Mouse (Mus musculus) limb, embryonic 15.5 days (tissue): ENCODE data around the gene Myo15b. TPM values are rescaled to one million over a fixed set of nuclear protein-coding genes. Genes with fewer than 3 reads are reported as not detected.

Source experiments
- ATAC-seq: fragments of 200-750 bp; cut with Nextera tagmentation; 2 replicates; pipeline ENCODE4 v1.8.0; 2017; ENCODE audit warnings: low read depth, moderate TSS enrichment; ENCODE audit not compliant: insufficient number of reproducible peaks, low FRiP score, low TSS enrichment
- H3K27ac ChIP-seq: fragments of 300-500 bp; sonication (generic); 2 replicates; pipeline ENCODE4 v1.5.1; 2015; ENCODE audit warnings: moderate library complexity, mild to moderate bottlenecking, inconsistent platforms
- H3K27me3 ChIP-seq: fragments of 300-500 bp; sonication (generic); 2 replicates; pipeline ENCODE4 v1.6.1; 2015; ENCODE audit warnings: inconsistent platforms
- H3K36me3 ChIP-seq: fragments of 300-500 bp; sonication (generic); 2 replicates; pipeline ENCODE4 v1.6.1; 2015; ENCODE audit warnings: inconsistent platforms
- H3K4me1 ChIP-seq: fragments of 300-500 bp; sonication (generic); 2 replicates; pipeline ENCODE4 v1.6.1; 2015; ENCODE audit warnings: inconsistent platforms
- H3K4me2 ChIP-seq: fragments of 300-500 bp; sonication (generic); 2 replicates; pipeline ENCODE4 v1.6.1; 2015; ENCODE audit warnings: mild to moderate bottlenecking, inconsistent platforms
- H3K4me3 ChIP-seq: fragments of 300-500 bp; sonication (generic); 2 replicates; pipeline ENCODE4 v1.5.1; 2015; ENCODE audit warnings: mild to moderate bottlenecking, inconsistent platforms
- H3K9ac ChIP-seq: fragments of 300-500 bp; sonication (generic); 2 replicates; pipeline ENCODE4 v1.6.1; 2015; ENCODE audit warnings: inconsistent platforms
- H3K9me3 ChIP-seq: fragments of 300-500 bp; sonication (generic); 2 replicates; pipeline ENCODE4 v1.6.1; 2016; ENCODE audit warnings: inconsistent platforms
- WGBS: fragments of 180-500 bp; shearing (Covaris S2); methylation state at CpG from one replicate; pipeline ENCODE4 v1.1.7; 2015; 5-methylcytosine and 5-hydroxymethylcytosine counted together
- polyA plus RNA-seq: library from polyadenylated mRNA; unstranded; fragments of >200 nt; fragmentation: Nextera tagmentation; extraction: Ambion mirVana; gene quantifications from 2 replicates; pipeline ENCODE4 v1.2.1, GENCODE M21; 2015

Gene Myo15b
- polyA plus RNA-seq = 0.47 TPM in 2 replicates

- 11% methylated on average over 27 of the region's 27 CpGs for WGBS
- no peak for ATAC-seq
- H3K4me1 ChIP-seq = peaks cover 22% of the 10 kb centered on the region
- H3K36me3 ChIP-seq = no peaks in the 10 kb centered on the region
- no peaks in the 10 kb centered on the region for H3K9me3 ChIP-seq
- H3K27ac ChIP-seq = no peak within 1 kb of the TSS
- H3K9ac ChIP-seq = peak within 1 kb of the TSS; percentile 14; the same call in 1 of the 2 replicates
- peak within 1 kb of the TSS; percentile 39 for H3K4me3 ChIP-seq
- H3K4me2 ChIP-seq = peak within 1 kb of the TSS; percentile 76
- H3K27me3 ChIP-seq = peaks cover 64% of the 10 kb centered on the region
Measured at GRCm38 (mm10) chr11:115858354-115858753, at the start of gene Myo15b. Gene Myo15b, plus strand, starts transcription at chr11:115858406.

- H3K36me3 ChIP-seq = peaks cover 51% of the 10 kb centered on the region
- H3K27me3 ChIP-seq = no peaks in the 10 kb centered on the region
- no peak overlapping the region; the same call in 1 of the 2 replicates for H3K9ac ChIP-seq
- 18% methylated on average over 10 of the region's 10 CpGs for WGBS
- peak overlapping the region; percentile 14 for H3K4me3 ChIP-seq
- no peaks in the 10 kb centered on the region for H3K9me3 ChIP-seq
- peaks cover 71% of the 10 kb centered on the region for H3K4me1 ChIP-seq
- ATAC-seq = no peak
- H3K27ac ChIP-seq = peak overlapping the region; percentile 88
- peak overlapping the region; percentile 32 for H3K4me2 ChIP-seq
Measured at GRCm38 (mm10) chr11:115808696-115809310, 49.4 kb upstream of the Myo15b start.

- ATAC-seq = no peak
- Histone ChIP-seq H3K9ac (no peak overlapping the region; the same call in 1 of the 2 replicates), H3K4me2 (peak overlapping the region; percentile 91), H3K27me3 (no peaks in the 10 kb centered on the region), H3K4me1 (peaks cover 77% of the 10 kb centered on the region), H3K27ac (peak overlapping the region; percentile 88), H3K9me3 (no peaks in the 10 kb centered on the region), H3K4me3 (peak overlapping the region; percentile 24), H3K36me3 (peaks cover 46% of the 10 kb centered on the region)
- WGBS = 60% methylated on average over 8 of the region's 8 CpGs
Measured at GRCm38 (mm10) chr11:115809311-115809781, 48.9 kb upstream of the Myo15b start.

- H3K27me3 ChIP-seq = no peaks in the 10 kb centered on the region
- no peaks in the 10 kb centered on the region for H3K9me3 ChIP-seq
- peaks cover 83% of the 10 kb centered on the region for H3K4me1 ChIP-seq
- 52% methylated on average over 14 of the region's 14 CpGs for WGBS
- H3K36me3 ChIP-seq = peaks cover 36% of the 10 kb centered on the region
- no peak for ATAC-seq
- H3K9ac ChIP-seq = no peak overlapping the region
- H3K4me3 ChIP-seq = peak overlapping the region; percentile 24
- peak overlapping the region; percentile 88 for H3K27ac ChIP-seq
- H3K4me2 ChIP-seq = peak overlapping the region; percentile 91
Measured at GRCm38 (mm10) chr11:115810377-115810776, 47.8 kb upstream of the Myo15b start.

GRCm38 (mm10) chr11:115811381-115812093 is 46.7 kb upstream of the Myo15b start:
- Histone ChIP-seq H3K27me3 (no peaks in the 10 kb centered on the region), H3K9me3 (no peaks in the 10 kb centered on the region), H3K9ac (no peak overlapping the region; the same call in 1 of the 2 replicates), H3K4me1 (peaks cover 82% of the 10 kb centered on the region), H3K4me2 (peak overlapping the region; percentile 91), H3K4me3 (peak overlapping the region; percentile 96), H3K36me3 (peaks cover 27% of the 10 kb centered on the region), H3K27ac (peak overlapping the region; percentile 88; the same call in 1 of the 2 replicates)
- ATAC-seq = no peak
- 77% methylated on average over 20 of the region's 20 CpGs for WGBS

GRCm38 (mm10) chr11:115812095-115812494 is 46.1 kb upstream of the Myo15b start:
- no peak for ATAC-seq
- whole genome bisulfite sequencing = 32% methylated on average over 7 of the region's 7 CpGs
- Histone ChIP-seq H3K27ac (peak overlapping the region; percentile 88), H3K4me1 (peaks cover 76% of the 10 kb centered on the region), H3K4me2 (peak overlapping the region; percentile 91), H3K4me3 (peak overlapping the region; percentile 96), H3K36me3 (peaks cover 24% of the 10 kb centered on the region), H3K9me3 (no peaks in the 10 kb centered on the region), H3K9ac (peak overlapping the region; percentile 79), H3K27me3 (no peaks in the 10 kb centered on the region)

- Histone ChIP-seq H3K4me3 (peak overlapping the region; percentile 96), H3K9me3 (no peaks in the 10 kb centered on the region), H3K36me3 (peaks cover 25% of the 10 kb centered on the region), H3K27ac (peak overlapping the region; percentile 88), H3K9ac (peak overlapping the region; percentile 79), H3K27me3 (no peaks in the 10 kb centered on the region), H3K4me1 (peaks cover 70% of the 10 kb centered on the region), H3K4me2 (peak overlapping the region; percentile 91)
- no peak for ATAC-seq
- 3% methylated on average over 28 of the region's 28 CpGs for WGBS
Measured at GRCm38 (mm10) chr11:115812533-115813420, 45.4 kb upstream of the Myo15b start.

GRCm38 (mm10) chr11:115813507-115814296 is 44.5 kb upstream of the Myo15b start, which contains the start of gene Caskin2:
Gene Caskin2, minus strand, starts transcription at chr11:115813639.
- H3K4me1 ChIP-seq = peaks cover 60% of the 10 kb centered on the region
- no peaks in the 10 kb centered on the region for H3K27me3 ChIP-seq
- H3K9me3 ChIP-seq = no peaks in the 10 kb centered on the region
- under 1% methylated on average over 43 of the region's 44 CpGs for WGBS
- peak within 1 kb of the TSS; percentile 96 for H3K4me3 ChIP-seq
- peak within 1 kb of the TSS; percentile 79 for H3K9ac ChIP-seq
- H3K36me3 ChIP-seq = peaks cover 29% of the 10 kb centered on the region
- peak within 1 kb of the TSS; percentile 88 for H3K27ac ChIP-seq
- peak within 1 kb of the TSS; percentile 91 for H3K4me2 ChIP-seq
- peak; percentile 91 for ATAC-seq

GRCm38 (mm10) chr11:115814605-115815450 is 43.4 kb upstream of the Myo15b start, which contains the start of gene Tsen54:
Gene Tsen54, plus strand, starts transcription at chr11:115814724.
- peaks cover 49% of the 10 kb centered on the region for H3K4me1 ChIP-seq
- peak; percentile 33 for ATAC-seq

GRCm38 (mm10) chr11:115817331-115817730 is 40.9 kb upstream of the Myo15b start:
- 83% methylated on average over 5 of the region's 5 CpGs for WGBS
- H3K4me1 ChIP-seq = peaks cover 24% of the 10 kb centered on the region
- no peak overlapping the region for H3K9ac ChIP-seq
- ATAC-seq = no peak
- peaks cover 43% of the 10 kb centered on the region for H3K36me3 ChIP-seq
- H3K27me3 ChIP-seq = no peaks in the 10 kb centered on the region
- H3K9me3 ChIP-seq = no peaks in the 10 kb centered on the region
- no peak overlapping the region for H3K27ac ChIP-seq
- no peak overlapping the region for H3K4me3 ChIP-seq
- H3K4me2 ChIP-seq = no peak overlapping the region

More at GRCm38 (mm10) chr11:115814605-115815450, 43.4 kb upstream of the Myo15b start, which contains the start of gene Tsen54:
- Histone ChIP-seq H3K9me3 (no peaks in the 10 kb centered on the region), H3K27me3 (no peaks in the 10 kb centered on the region), H3K9ac (peak within 1 kb of the TSS; percentile 79), H3K4me3 (peak within 1 kb of the TSS; percentile 96), H3K36me3 (peaks cover 33% of the 10 kb centered on the region), H3K27ac (peak within 1 kb of the TSS; percentile 88), H3K4me2 (peak within 1 kb of the TSS; percentile 91)
- WGBS = under 1% methylated on average over 84 of the region's 84 CpGs
